Mouse (Mus musculus) MEL (cell line): ENCODE results near the gene Vgll4. TPM values are rescaled to one million over a fixed set of nuclear protein-coding genes. Genes with fewer than 3 reads are reported as not detected.
A peak's percentile ranks its signal among the peaks of the same experiment; 100 is the strongest.

Source experiments
- DNase-seq: peaks from one replicate; pipeline ENCODE4 v3.0.0; 2011; ENCODE audit warnings: low read depth, low spot score
- H3K27ac ChIP-seq: 2 replicates; pipeline ENCODE4 v1.5.1; 2012; ENCODE audit warnings: low read depth, mild to moderate bottlenecking, control low read depth, low read length, moderate library complexity; ENCODE audit not compliant: control insufficient read depth
- H3K27me3 ChIP-seq, 2 experiments: fragments of 150-350 bp in 1 of 2; sonication (generic) in 1 of 2; 2 replicates each; pipeline ENCODE4 v1.6.1; 2012; ENCODE audit warnings: low read length in 2 of 2, mild to moderate bottlenecking in 2 of 2, improper control_type of control experiment in 1 of 2, moderate library complexity in 1 of 2; ENCODE audit not compliant: insufficient read depth in 2 of 2, control insufficient read depth in 1 of 2
- H3K36me3 ChIP-seq, 2 experiments: 2 replicates each; pipeline ENCODE4 v1.6.1; 2012 to 2014; ENCODE audit warnings: low read length in 2 of 2, improper control_type of control experiment in 1 of 2, inconsistent platforms in 1 of 2, mild to moderate bottlenecking in 1 of 2; ENCODE audit not compliant: insufficient read depth in 2 of 2, control insufficient read depth in 1 of 2
- H3K4me1 ChIP-seq, 2 experiments: fragments of 150-350 bp in 1 of 2; sonication (generic) in 1 of 2; 2 replicates each; pipeline ENCODE4 v1.6.1; 2012; ENCODE audit warnings: low read length in 2 of 2, improper control_type of control experiment in 1 of 2, mild to moderate bottlenecking in 1 of 2; ENCODE audit not compliant: insufficient read depth in 2 of 2, control insufficient read depth in 1 of 2
- H3K4me3 ChIP-seq, 2 experiments: fragments of 150-350 bp in 1 of 2; sonication (generic) in 1 of 2; 2 replicates each; pipeline ENCODE4 v1.5.1; 2012; ENCODE audit warnings: low read depth in 2 of 2, low read length in 2 of 2, mild to moderate bottlenecking in 2 of 2, moderate library complexity in 2 of 2, control low read depth in 1 of 2, improper control_type of control experiment in 1 of 2; ENCODE audit not compliant: control insufficient read depth in 1 of 2, insufficient read depth in 1 of 2
- H3K79me2 ChIP-seq: 2 replicates; pipeline ENCODE4 v1.6.1; 2012; ENCODE audit warnings: mild to moderate bottlenecking, low read length, moderate library complexity; ENCODE audit not compliant: control insufficient read depth, poor library complexity, insufficient read depth
- H3K9ac ChIP-seq: 2 replicates; pipeline ENCODE4 v1.6.1; 2012; ENCODE audit warnings: low read depth, mild to moderate bottlenecking, control low read depth, low read length, moderate library complexity; ENCODE audit not compliant: control insufficient read depth, poor library complexity, severe bottlenecking
- H3K9me3 ChIP-seq: fragments of 150-350 bp; sonication (generic); replicated peaks from 2 replicates; pipeline ENCODE4 v1.6.1; 2012; ENCODE audit warnings: mild to moderate bottlenecking, low read length, improper control_type of control experiment, moderate library complexity; ENCODE audit not compliant: insufficient read depth
- CTCF ChIP-seq, 3 experiments: IDR thresholded peaks in 2 of 3; conservative IDR thresholded peaks in 1 of 3; 2 replicates each; pipeline ENCODE4 v1.5.1; 2011 to 2012; ENCODE audit warnings: low read length in 3 of 3, low read depth in 2 of 3, mild to moderate bottlenecking in 2 of 3, improper control_type of control experiment in 1 of 3, inconsistent platforms in 1 of 3, mixed read lengths in 1 of 3, moderate library complexity in 1 of 3; ENCODE audit not compliant: control insufficient read depth in 1 of 3, insufficient read depth in 1 of 3, poor library complexity in 1 of 3, severe bottlenecking in 1 of 3
- EP300 ChIP-seq, 2 experiments: IDR thresholded peaks; 2 replicates each; pipeline ENCODE4 v1.6.1; 2011; ENCODE audit warnings: improper control_type of control experiment in 2 of 2, low read length in 2 of 2, low read depth in 1 of 2, mild to moderate bottlenecking in 1 of 2
- ETS1 ChIP-seq: IDR thresholded peaks from 2 replicates; pipeline ENCODE4 v1.6.1; 2012; ENCODE audit warnings: low read depth, mild to moderate bottlenecking, inconsistent platforms, low read length, improper control_type of control experiment, moderate library complexity
- GABPA ChIP-seq: IDR thresholded peaks from 2 replicates; pipeline ENCODE4 v1.6.1; 2012; ENCODE audit warnings: low read depth, mild to moderate bottlenecking, inconsistent platforms, low read length, improper control_type of control experiment, moderate library complexity
- GATA1 ChIP-seq: IDR thresholded peaks from 2 replicates; pipeline ENCODE4 v1.6.1; 2011; ENCODE audit warnings: low read depth, low read length, improper control_type of control experiment
- HCFC1 ChIP-seq: IDR thresholded peaks from 2 replicates; pipeline ENCODE4 v1.6.1; 2012; ENCODE audit warnings: low read depth, mild to moderate bottlenecking, inconsistent platforms, low read length, improper control_type of control experiment, moderate library complexity
- JUND ChIP-seq: IDR thresholded peaks from 2 replicates; pipeline ENCODE4 v1.6.1; 2011; ENCODE audit warnings: low read depth, mild to moderate bottlenecking, improper control_type of control experiment, low read length
- MAZ ChIP-seq: IDR thresholded peaks from 2 replicates; pipeline ENCODE4 v1.6.1; 2012; ENCODE audit warnings: low read depth, mild to moderate bottlenecking, inconsistent platforms, low read length, improper control_type of control experiment
- MXI1 ChIP-seq: IDR thresholded peaks from 2 replicates; pipeline ENCODE4 v1.6.1; 2011; ENCODE audit warnings: mild to moderate bottlenecking, low read depth, low read length, improper control_type of control experiment
- MYB ChIP-seq: IDR thresholded peaks from 2 replicates; pipeline ENCODE4 v1.6.1; 2011; ENCODE audit warnings: mild to moderate bottlenecking, low read depth, low read length, improper control_type of control experiment
- NRF1 ChIP-seq: IDR thresholded peaks from 2 replicates; pipeline ENCODE4 v1.6.1; 2014; ENCODE audit warnings: low read depth, mild to moderate bottlenecking, inconsistent platforms, low read length, improper control_type of control experiment, moderate library complexity; ENCODE audit not compliant: poor library complexity, insufficient read depth, severe bottlenecking
- POLR2AphosphoS2 ChIP-seq: IDR thresholded peaks from 2 replicates; pipeline ENCODE4 v1.6.1; 2011; ENCODE audit warnings: low read length, improper control_type of control experiment
- RAD21 ChIP-seq: IDR thresholded peaks from 2 replicates; pipeline ENCODE4 v1.6.1; 2011; ENCODE audit warnings: mild to moderate bottlenecking, low read depth, low read length, improper control_type of control experiment
- RCOR1 ChIP-seq: IDR thresholded peaks from 2 replicates; pipeline ENCODE4 v1.6.1; 2012; ENCODE audit warnings: low read depth, mild to moderate bottlenecking, inconsistent platforms, low read length, improper control_type of control experiment
- TBP ChIP-seq: IDR thresholded peaks from 2 replicates; pipeline ENCODE4 v1.8.0; 2011; ENCODE audit warnings: low read depth, low read length, improper control_type of control experiment
- USF1 ChIP-seq: IDR thresholded peaks from 2 replicates; pipeline ENCODE4 v1.6.1; 2014; ENCODE audit warnings: low read depth, mild to moderate bottlenecking, inconsistent platforms, low read length, improper control_type of control experiment, moderate library complexity
- ZMIZ1 ChIP-seq: IDR thresholded peaks from 2 replicates; pipeline ENCODE4 v1.6.1; 2012; ENCODE audit warnings: low read depth, mild to moderate bottlenecking, inconsistent platforms, low read length, improper control_type of control experiment, moderate library complexity
- ZNF384 ChIP-seq: IDR thresholded peaks from 2 replicates; pipeline ENCODE4 v1.6.1; 2012; ENCODE audit warnings: low read depth, mild to moderate bottlenecking, inconsistent platforms, low read length, improper control_type of control experiment
- polyA plus RNA-seq, 2 experiments: library from polyadenylated mRNA; stranded (reverse) in 1 of 2; unstranded in 1 of 2; fragments of >175 nt in 1 of 2; fragments of >200 nt in 1 of 2; gene quantifications; 2 replicates each; pipeline versions ENCODE4 v1.2.1 to v1.2.4; 2012; ENCODE audit warnings: low replicate concordance in 2 of 2, low read depth in 1 of 2; ENCODE audit not compliant: insufficient read length in 2 of 2, insufficient read depth in 1 of 2, missing spikeins in 1 of 2
- total RNA-seq: library from RNA; depleted of rRNA; stranded (reverse); fragments of 300-350 nt; gene quantifications from 2 replicates; pipeline ENCODE4 v1.2.3, GENCODE M21; 2012

The Vgll4 gene
- total and polyA plus RNA-seq, 3 experiments: 18.1 to 21.5 TPM; not detected in 1

GRCm38 (mm10) chr6:114979715-114980114 lies 9.9 kb upstream of the Vgll4 start (continued):
- TF ChIP-seq RAD21 (no peak), GABPA (no peak), ZNF384 (no peak), ETS1 (0 out of 2 replicates have a peak, but pooled peaks have one; percentile 17), MAZ (no peak), EP300 (IDR thresholded peaks at IDR 0.05; ENCODE audit: low read depth in 1 of 2, low read length in 2 of 2) (peak; percentile 47 to 50; a peak in 3 of 4 replicates), USF1 (no peak)

GRCm38 (mm10) chr6:114976915-114977419 lies 7.2 kb upstream of the Vgll4 start:
- Histone ChIP-seq H3K9me3 (no peaks in the 10 kb centered on the region), H3K27me3 (no peaks in the 10 kb centered on the region), H3K79me2 (no peaks in the 10 kb centered on the region), H3K9ac (no peak overlapping the region), H3K27ac (no peak overlapping the region), H3K4me1 (peaks cover 4 to 12% of the 10 kb centered on the region in 2 experiments), H3K36me3 (peaks cover 0 to 4% of the 10 kb centered on the region in 2 experiments; a peak in 2 of 4 replicates), H3K4me3 (no peak overlapping the region)
- no peak for DNase-seq
- TF ChIP-seq ZMIZ1 (no peak), TBP (no peak), JUND (no peak), USF1 (no peak), GATA1 (no peak), ETS1 (no peak), EP300 (IDR thresholded peaks at IDR 0.05; ENCODE audit: low read depth in 1 of 2, low read length in 2 of 2) (no peak), HCFC1 (no peak), POLR2AphosphoS2 (no peak), RCOR1 (no peak), NRF1 (no peak), GABPA (no peak)

- DNase-seq: no peak
- no peak for TF ChIP-seq MYB
- no peak for TF ChIP-seq JUND
- no peak for TF ChIP-seq USF1
- TF ChIP-seq CTCF (IDR thresholded peaks at IDR 0.05 in 2 of 3, conservative IDR thresholded peaks at IDR 0.05 in 1 of 3; ENCODE audit: control insufficient read depth in 1 of 3, insufficient read depth in 1 of 3, low read depth in 2 of 3, low read length in 3 of 3, poor library complexity in 1 of 3, severe bottlenecking in 1 of 3): no peak
- TF ChIP-seq MXI1: no peak
- no peak for TF ChIP-seq POLR2AphosphoS2
- no peak for TF ChIP-seq TBP
- TF ChIP-seq, all 39 proteins: peak for 0
Measured at GRCm38 (mm10) chr6:114974331-114974730, 4.5 kb upstream of the Vgll4 start.

More at GRCm38 (mm10) chr6:114974331-114974730, 4.5 kb upstream of the Vgll4 start:
- no peaks in the 10 kb centered on the region for H3K79me2 ChIP-seq
- H3K36me3 ChIP-seq: peaks cover 0 to 1% of the 10 kb centered on the region in 2 experiments; a peak in 2 of 4 replicates
- H3K9me3 ChIP-seq: no peaks in the 10 kb centered on the region
- H3K4me1 ChIP-seq: peaks cover 0 to 5% of the 10 kb centered on the region in 2 experiments; a peak in 3 of 4 replicates
- no peaks in the 10 kb centered on the region for H3K27me3 ChIP-seq
- no peak overlapping the region for H3K27ac ChIP-seq
- no peak overlapping the region for H3K9ac ChIP-seq
- H3K4me3 ChIP-seq: no peak overlapping the region
